Mouse (Mus musculus) macrophage (primary cell): ENCODE data around the gene Ppm1l. TPM values are rescaled to one million over a fixed set of nuclear protein-coding genes. Genes with fewer than 3 reads are reported as not detected.

Experiments
- H3K27ac ChIP-seq: fragments of 350-480 bp; formaldehyde crosslinking; 2 replicates; pipeline ENCODE4 v1.9.0; 2021
- H3K36me3 ChIP-seq: fragments of 350-480 bp; formaldehyde crosslinking; 2 replicates; pipeline ENCODE4 v1.9.0; 2021; ENCODE audit errors: inconsistent target
- H3K4me3 ChIP-seq: fragments of 350-480 bp; formaldehyde crosslinking; 2 replicates; pipeline ENCODE4 v1.9.0; 2021; ENCODE audit errors: inconsistent target
- H3K79me2 ChIP-seq: fragments of 350-480 bp; formaldehyde crosslinking; 2 replicates; pipeline ENCODE4 v1.9.0; 2021; ENCODE audit errors: inconsistent target
- WGBS: methylation state at CpG from one replicate; pipeline ENCODE4 v1.1.7; 2026; ENCODE audit warnings: inconsistent platforms; ENCODE audit not compliant: missing documents; 5-methylcytosine and 5-hydroxymethylcytosine counted together
- polyA plus RNA-seq: library from polyadenylated mRNA; stranded (reverse); fragments of 250-400 nt; gene quantifications from 3 replicates; pipeline ENCODE4 v1.2.4, GENCODE M21; 2018; ENCODE audit warnings: inconsistent platforms

The Ppm1l gene
- polyA plus RNA-seq, 1 experiment from 2014 or later = 0.16 TPM

DNA sequence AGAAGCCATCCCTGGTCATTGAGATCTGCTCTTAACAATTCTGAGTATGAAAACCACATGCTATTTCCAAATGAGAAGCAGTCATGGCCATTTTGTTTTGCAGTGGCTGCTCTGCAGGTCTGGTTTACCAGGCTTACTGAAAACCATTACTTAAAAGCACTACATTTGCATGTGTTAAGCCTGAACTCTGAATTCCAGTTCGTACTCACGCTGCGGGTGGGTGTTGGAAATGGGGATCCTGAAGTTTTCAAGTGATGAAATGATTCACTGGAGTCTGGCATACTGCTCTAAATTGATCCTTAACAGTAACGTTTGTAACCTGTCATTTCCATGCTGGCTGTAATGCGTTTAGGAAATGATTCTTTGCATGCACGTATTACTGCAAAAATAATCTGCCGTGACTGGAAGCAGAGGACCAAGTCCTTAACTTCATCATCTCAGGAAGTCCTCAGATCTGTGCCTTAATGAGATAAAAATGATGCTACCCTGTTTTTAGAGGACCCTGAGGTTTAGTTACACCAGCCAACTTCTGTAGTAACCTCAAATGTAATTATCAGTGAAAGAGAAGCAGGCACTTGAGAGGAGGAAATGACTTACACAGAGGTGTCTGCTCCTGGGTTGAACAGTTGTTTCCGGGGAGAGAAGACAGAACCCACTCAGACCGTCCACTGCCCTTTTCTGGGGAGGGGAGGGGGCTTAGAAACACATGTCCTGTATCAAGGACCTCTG lies 151.8 kb downstream of the Ppm1l start:
- Histone ChIP-seq H3K27ac (no peak overlapping the region), H3K79me2 (no peaks in the 10 kb centered on the region), H3K36me3 (no peaks in the 10 kb centered on the region), H3K4me3 (no peak overlapping the region)
- WGBS = 25% methylated on average over 9 of the region's 9 CpGs

DNA sequence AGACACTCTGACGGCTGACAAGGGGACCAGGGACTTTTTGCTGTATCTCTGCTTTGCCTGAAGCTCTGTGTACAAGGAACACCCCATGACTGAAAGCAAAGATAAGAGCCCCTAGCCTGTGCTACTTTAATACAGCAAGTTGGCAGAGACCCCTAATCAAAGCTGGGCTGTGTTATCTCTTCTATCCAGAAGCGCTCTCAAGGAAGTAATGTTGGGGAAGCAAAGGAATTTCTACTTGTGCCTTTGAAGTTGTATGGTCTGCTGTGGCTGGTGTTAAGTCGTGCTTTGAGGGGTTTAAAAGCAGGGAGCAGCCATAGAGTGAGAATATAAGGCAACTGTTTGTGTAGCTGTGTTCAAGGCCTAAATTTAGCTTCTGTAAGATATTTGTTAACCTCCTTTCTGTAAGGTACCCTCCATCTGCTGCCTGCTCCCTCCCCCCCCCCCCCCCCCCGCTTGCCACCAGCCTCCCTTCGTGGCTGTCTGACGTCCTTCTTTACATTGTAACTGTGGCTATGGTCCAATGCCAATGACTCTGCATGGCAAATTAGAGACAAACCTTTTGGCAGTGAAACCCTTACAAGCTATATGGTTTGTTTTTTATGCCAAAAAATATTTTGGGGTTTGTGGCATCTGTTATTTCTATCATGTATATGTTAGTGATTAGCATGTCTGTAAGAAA lies 152.9 kb downstream of the Ppm1l start:
- H3K79me2 ChIP-seq = no peaks in the 10 kb centered on the region
- H3K36me3 ChIP-seq = no peaks in the 10 kb centered on the region
- H3K4me3 ChIP-seq = no peak overlapping the region
- H3K27ac ChIP-seq = no peak overlapping the region
- 33% methylated on average over 6 of the region's 6 CpGs for WGBS

DNA sequence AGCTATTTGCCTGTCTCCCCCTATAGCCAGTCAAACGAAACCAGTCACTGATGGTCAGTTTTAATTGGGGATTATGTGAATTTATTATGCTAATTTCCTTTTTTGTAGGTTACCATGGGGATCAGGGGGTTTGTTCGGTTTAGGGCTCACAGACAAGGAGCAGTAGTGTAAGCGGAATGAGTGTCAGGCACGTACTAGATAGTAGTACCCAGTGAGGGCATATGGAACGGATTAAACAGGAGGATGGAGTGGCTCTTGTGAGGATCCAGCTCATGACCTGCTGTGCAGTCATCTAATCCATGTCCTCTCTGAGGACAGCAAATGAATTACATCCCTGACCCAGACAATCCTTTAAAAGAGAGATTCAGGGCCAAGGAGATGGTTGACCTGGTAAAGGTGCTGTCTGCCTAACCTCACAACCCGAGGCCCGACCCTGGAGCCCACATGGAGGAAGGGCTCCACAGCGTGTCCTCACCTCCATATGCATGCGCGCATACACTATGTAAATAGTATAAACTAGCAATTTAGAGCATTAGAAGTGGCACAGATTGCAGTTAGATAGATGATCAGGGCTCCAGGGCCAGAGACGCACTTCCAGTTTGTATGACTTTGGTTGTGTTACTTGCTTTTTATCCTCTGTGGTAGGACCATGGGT lies 153.6 kb downstream of the Ppm1l start:
- Histone ChIP-seq H3K79me2 (no peaks in the 10 kb centered on the region), H3K4me3 (no peak overlapping the region), H3K27ac (no peak overlapping the region), H3K36me3 (no peaks in the 10 kb centered on the region)
- WGBS = 93% methylated on average over 11 of the region's 11 CpGs

DNA sequence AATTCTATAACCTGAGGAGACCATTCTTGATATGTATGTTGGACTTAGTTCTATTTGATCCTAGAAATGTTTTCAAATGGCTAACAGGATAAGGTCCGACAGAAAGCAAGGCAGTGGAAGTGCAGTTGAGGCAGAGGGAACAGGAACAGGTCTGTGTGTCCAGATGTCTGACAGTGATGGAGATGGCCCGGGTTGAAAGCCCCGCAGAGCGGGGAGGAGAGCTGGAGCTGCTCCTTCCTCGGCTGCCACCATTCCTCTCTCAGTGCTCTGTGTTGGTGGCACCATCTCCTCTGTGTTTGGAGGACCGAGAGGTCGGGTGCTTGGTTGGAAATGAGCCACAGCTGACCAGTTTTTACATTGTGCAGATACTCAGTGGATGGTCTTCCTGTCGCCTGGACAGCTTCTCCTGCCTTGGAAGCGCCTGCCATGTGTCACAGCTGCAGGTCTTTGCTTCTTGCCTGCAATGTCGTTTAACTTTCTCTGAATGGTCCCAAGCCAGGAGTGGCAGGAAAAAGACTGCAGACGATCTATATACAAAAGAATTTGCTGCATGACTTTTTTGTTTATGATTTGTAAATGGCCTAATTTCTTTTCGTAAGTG lies 159.3 kb downstream of the Ppm1l start:
- no peak overlapping the region for H3K4me3 ChIP-seq
- WGBS = 91% methylated on average over 12 of the region's 12 CpGs
- H3K27ac ChIP-seq = no peak overlapping the region
- no peaks in the 10 kb centered on the region for H3K36me3 ChIP-seq
- no peaks in the 10 kb centered on the region for H3K79me2 ChIP-seq

DNA sequence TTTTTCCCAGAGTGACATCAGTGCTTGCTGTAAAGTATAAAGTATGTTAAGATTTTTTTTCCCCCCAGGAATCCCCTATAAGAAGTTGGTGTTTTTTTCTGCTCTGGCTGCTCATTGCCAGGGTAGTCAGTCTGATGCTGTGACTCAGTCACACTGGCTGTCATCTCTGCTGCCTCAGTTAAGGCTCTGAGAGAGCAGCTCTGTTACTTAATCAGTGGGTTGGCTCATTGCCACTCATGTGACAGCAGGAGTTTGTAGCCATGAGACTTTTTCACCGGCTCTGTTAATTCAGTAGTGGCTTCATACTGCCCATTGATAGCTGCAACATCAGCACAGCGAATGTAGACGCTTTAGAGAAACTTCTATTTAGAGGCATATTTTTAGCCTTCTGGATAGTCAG lies 163.3 kb downstream of the Ppm1l start:
- Histone ChIP-seq H3K4me3 (no peak overlapping the region), H3K27ac (no peak overlapping the region), H3K36me3 (no peaks in the 10 kb centered on the region), H3K79me2 (no peaks in the 10 kb centered on the region)
- 70% methylated on average over 3 of the region's 3 CpGs for WGBS

DNA sequence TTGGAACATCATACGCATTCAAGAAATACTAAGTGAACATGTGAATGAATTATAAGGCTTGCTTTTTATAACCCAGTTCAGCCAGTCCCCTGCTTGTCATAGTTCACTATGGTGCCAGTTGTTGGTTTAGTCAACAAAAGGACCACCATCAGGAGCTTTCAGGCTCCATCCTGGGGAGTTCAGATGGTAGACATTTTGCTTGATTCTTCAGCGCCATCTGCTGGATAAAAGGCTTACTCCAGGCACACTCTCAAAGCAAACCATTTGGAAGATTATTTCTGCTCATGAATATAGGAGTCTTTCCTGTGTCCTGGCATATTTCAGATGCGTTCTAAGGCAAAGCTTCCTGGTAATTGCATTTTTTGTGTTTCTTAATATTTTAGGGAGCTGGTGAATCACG lies 165.2 kb downstream of the Ppm1l start:
- Histone ChIP-seq H3K4me3 (no peak overlapping the region), H3K27ac (no peak overlapping the region), H3K36me3 (no peaks in the 10 kb centered on the region), H3K79me2 (no peaks in the 10 kb centered on the region)
- 33% methylated on average over 4 of the region's 4 CpGs for WGBS

DNA sequence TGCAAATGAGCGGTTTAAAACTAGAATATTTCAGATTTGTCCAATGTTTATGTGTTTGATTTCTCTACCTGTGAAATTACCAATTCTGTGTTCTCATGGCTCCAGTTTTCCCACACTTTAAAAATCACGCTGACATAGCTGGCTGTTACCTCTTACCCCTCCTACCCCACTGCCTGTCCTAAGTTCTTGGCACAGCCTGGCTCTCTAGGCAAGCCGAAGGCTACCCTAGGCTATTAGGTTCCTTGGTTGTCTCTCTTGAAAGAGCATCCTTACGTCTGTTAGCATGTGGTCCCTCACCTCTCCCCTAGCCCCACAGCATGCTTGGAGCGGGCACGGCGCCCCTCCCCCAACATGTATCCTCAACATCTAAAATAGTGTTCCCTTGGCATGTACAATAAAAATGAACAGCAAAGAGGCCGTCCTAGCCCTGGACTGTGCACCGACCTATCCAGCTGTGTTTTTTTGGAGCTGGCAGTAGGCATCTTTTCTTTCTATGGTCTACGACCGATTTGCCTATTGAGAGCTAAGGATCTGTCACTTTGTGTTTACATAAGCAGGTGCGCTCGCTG lies 167.4 kb downstream of the Ppm1l start:
- no peak overlapping the region for H3K4me3 ChIP-seq
- H3K27ac ChIP-seq = no peak overlapping the region
- WGBS = 93% methylated on average over 13 of the region's 13 CpGs
- H3K79me2 ChIP-seq = no peaks in the 10 kb centered on the region
- H3K36me3 ChIP-seq = no peaks in the 10 kb centered on the region

DNA sequence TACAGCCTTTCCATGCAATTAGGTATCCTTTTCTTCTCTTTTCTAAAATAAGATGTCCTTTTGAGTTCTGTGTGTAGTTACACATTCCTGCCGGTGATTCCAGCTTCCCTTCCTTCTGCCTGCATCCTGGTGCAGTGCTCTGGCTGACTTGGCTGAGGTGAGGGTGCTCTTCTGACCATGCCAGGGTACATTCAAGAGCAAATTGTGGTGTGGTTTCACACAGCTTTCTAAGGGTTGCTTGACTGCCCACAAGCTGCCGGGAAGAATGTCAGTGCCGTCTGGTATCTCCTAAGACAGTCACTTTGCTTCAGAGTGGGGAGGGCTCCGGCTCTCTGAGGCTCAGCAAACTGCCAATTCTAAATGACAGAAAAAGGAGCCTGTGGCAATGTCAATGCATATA lies 167.9 kb downstream of the Ppm1l start:
- Histone ChIP-seq H3K79me2 (no peaks in the 10 kb centered on the region), H3K36me3 (no peaks in the 10 kb centered on the region), H3K4me3 (no peak overlapping the region), H3K27ac (no peak overlapping the region)
- WGBS = 80% methylated on average over 4 of the region's 4 CpGs

DNA sequence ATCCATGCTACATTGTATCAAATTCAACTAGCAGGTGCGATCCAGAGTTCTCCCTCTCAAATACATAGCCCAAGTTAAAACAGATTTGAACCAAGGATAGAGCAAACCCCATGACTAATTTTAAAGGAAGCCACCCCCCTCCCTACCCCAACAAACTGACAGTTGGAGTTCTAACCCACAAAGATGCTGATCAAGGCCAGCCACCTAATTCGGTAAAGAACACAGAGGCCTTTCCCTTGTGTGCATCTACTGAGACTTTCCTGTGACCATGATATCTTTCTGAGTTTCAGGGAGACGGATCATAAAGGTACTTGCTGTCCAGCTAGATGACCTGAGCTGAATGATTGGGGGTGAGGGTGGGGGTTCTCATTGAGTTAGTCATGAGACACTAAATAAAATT lies 168.7 kb downstream of the Ppm1l start:
- Histone ChIP-seq H3K79me2 (no peaks in the 10 kb centered on the region), H3K36me3 (no peaks in the 10 kb centered on the region), H3K27ac (no peak overlapping the region), H3K4me3 (no peak overlapping the region)
- WGBS = 64% methylated on average over 3 of the region's 3 CpGs

DNA sequence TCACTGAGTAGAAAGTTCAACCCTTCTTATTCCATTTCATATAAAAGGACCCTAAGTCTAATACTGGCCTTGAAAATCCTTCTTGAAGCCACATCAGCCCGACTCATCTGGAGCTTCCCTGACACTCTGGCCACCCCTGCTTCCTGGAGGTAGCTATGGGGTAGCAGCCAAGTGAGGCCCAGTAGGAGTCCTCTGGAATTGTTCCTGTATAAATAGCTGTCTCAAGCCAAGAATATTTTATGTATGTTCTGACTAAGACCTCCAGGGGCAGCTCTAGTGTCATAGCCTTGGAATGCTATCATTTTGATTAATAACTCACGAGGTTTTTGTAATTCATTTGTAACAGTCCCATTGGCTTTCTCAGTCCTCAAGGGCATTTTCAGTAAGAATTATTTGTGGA lies 169.1 kb downstream of the Ppm1l start:
- no peak overlapping the region for H3K27ac ChIP-seq
- H3K36me3 ChIP-seq = no peaks in the 10 kb centered on the region
- no peak overlapping the region for H3K4me3 ChIP-seq
- H3K79me2 ChIP-seq = no peaks in the 10 kb centered on the region
- WGBS = 68% methylated on average over 2 of the region's 2 CpGs

DNA sequence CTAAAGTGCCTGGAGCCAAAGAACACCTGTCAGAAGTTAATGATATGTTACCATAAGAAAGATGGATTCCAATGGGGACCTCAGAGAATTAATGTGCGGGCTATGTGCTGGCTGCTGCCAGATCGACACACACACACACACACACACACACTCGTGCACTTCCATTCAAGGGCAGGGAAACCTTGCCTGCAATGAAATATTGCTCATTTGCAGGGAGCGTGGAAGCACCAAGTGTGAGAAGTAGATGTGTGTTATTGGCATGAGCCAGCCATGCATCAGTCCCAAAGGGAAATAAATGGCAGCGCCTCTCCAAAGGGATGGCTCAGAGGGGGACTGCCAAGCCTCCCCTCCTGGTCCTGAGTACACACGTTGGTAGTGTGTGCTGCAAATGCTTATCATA lies 170.8 kb downstream of the Ppm1l start:
- no peak overlapping the region for H3K4me3 ChIP-seq
- no peaks in the 10 kb centered on the region for H3K79me2 ChIP-seq
- no peak overlapping the region for H3K27ac ChIP-seq
- H3K36me3 ChIP-seq = no peaks in the 10 kb centered on the region
- 96% methylated on average over 6 of the region's 6 CpGs for WGBS

DNA sequence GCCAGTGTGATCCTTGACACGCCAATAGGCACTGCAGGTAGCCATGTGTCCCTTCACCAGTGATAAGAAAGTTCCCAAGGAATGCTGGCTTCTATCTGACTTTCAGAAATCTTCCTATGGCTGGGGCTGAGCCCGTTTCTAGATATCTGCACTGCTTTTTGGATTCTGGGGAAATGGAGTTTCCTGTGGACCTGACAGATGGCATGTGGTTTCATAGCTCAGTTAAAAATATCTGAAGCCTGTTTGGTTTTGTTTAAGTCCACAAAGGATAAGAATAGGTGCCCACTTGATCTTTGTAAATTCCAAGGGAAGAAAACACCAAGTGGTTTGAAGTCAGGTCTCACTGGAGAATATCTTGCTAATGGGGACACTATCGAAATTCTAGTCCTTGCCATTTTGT lies 173.0 kb downstream of the Ppm1l start:
- Histone ChIP-seq H3K79me2 (no peaks in the 10 kb centered on the region), H3K27ac (no peak overlapping the region), H3K4me3 (no peak overlapping the region), H3K36me3 (no peaks in the 10 kb centered on the region)
- WGBS = 49% methylated on average over 3 of the region's 3 CpGs

DNA sequence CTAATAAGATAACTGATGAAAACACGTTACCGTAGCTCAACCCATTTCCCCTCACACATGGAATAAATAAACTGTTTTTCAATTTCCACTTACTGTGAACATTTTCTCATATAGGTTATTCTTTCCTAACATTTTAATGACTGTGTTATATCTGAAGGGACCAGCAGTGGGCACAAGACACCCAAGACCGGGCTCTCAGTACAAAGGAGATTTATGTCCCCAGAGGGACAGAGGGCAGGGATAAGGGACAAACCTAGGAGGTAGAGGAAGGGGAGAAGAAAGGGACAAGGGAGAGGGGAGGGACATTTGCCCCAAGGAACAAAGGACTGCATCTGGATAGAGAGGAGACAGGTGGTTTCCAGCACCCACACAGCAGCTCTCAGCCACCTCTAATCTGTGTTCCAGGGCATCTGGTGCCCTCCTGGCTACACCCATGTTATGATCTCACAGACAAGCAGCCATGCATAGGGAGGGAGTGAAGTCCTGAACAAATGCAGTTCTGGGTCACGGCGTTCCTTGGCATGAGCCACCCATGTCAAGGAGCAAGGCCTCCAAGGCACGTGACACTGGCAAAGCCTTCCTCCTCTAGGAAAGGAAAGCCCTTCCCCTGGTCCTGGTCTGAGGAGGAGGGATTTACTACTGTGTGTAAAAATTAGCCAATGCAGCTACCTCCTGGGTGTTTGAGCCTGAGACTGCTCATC lies 174.5 kb downstream of the Ppm1l start:
- 91% methylated on average over 6 of the region's 6 CpGs for WGBS
- Histone ChIP-seq H3K79me2 (no peaks in the 10 kb centered on the region), H3K36me3 (no peaks in the 10 kb centered on the region), H3K27ac (no peak overlapping the region), H3K4me3 (no peak overlapping the region)

DNA sequence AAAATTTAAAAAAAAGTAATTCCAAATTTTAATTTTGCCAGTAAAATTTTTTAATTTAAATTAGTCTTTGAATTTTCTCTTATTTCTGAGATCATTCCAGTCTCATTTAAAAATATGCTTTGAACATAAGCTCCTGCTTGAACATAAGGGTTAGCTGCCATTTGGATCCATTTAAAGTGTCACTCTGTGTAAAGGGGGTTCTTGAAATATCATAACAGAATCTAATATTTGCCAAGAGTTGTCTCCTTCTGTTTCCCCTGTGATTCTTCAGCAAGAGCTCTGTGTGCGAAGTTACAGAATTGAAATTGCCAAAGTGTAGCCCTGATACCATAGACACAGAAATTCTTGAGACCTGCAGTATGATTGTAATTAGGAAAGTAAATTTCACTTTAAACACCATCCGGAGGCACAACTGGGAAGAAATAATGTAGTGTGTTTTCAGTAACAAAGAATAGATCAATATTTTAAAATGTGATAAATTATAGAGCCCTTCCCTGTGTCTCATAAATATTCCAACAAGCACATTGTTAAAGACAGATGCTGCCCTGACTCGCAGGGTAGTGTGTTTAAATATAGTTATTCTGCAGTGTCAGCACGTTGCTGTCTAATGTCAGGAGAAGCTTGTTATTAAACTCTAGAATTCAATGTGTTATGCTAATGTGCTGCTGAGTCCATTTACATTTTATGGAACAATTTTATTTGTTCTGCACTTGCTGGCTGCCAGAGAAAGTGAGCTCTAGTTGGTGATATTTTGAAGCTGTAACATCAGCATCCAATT lies 177.8 kb downstream of the Ppm1l start:
- Histone ChIP-seq H3K27ac (no peak overlapping the region), H3K36me3 (no peaks in the 10 kb centered on the region), H3K4me3 (no peak overlapping the region), H3K79me2 (no peaks in the 10 kb centered on the region)
- 86% methylated on average over 4 of the region's 4 CpGs for WGBS
